Mouse (Mus musculus): ENCODE measurements around the gene Cyp46a1. TPM values are rescaled to one million over a fixed set of nuclear protein-coding genes. Genes with fewer than 3 reads are reported as not detected.

The Cyp46a1 gene
- total and polyA plus RNA-seq, 2 experiments, result 0.83 to 2.5 TPM

DNA sequence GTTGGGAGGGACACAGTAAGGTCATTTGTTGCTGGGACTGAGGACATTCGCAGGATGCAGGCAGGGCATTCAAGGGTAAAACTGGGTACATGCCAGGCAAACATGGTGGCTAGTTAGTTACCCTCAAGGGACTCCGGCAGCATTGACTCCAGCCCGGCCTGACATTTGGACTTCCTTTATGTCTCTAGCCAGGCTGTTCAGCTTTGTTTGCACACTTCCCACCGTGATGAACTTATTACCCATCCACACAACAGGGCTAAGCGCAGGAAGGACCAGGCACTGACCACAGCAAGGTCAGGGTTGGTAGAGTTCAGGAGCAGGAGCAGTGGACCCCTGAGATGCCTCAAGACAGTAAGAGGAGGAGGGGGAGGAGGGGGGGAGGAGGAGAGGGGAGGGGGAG is 34.7 kb downstream of the Cyp46a1 start:
- Histone ChIP-seq H3K79me2 (ENCODE audit: control insufficient read depth, insufficient read depth, low read length) (no peaks in the 10 kb centered on the region), H3K27ac (replicated peaks; ENCODE audit: insufficient read depth, low read depth, low read length) (no peak overlapping the region), H3K9ac (ENCODE audit: low read depth, low read length) (no peak overlapping the region), H3K36me3 (ENCODE audit: control insufficient read depth, insufficient read depth, low read length) (no peaks in the 10 kb centered on the region), H3K4me3 (ENCODE audit: insufficient read depth, low read depth, low read length) (no peak overlapping the region), H3K27me3 (ENCODE audit: control insufficient read depth, insufficient read depth, low read length) (no peaks in the 10 kb centered on the region), H3K4me1 (ENCODE audit: control insufficient read depth, insufficient read depth, low read length) (no peaks in the 10 kb centered on the region)
- TF ChIP-seq POLR2A (IDR thresholded peaks at IDR 0.05; ENCODE audit: extremely low read depth, insufficient read depth, low read length) (no peak), CTCF (IDR thresholded peaks at IDR 0.05; ENCODE audit: low read depth, low read length) (no peak)
- DNase-seq (ENCODE audit: extremely low read depth, low read depth, low spot score), result no peak
- WGBS, result 46% methylated on average over 5 of the region's 5 CpGs

DNA sequence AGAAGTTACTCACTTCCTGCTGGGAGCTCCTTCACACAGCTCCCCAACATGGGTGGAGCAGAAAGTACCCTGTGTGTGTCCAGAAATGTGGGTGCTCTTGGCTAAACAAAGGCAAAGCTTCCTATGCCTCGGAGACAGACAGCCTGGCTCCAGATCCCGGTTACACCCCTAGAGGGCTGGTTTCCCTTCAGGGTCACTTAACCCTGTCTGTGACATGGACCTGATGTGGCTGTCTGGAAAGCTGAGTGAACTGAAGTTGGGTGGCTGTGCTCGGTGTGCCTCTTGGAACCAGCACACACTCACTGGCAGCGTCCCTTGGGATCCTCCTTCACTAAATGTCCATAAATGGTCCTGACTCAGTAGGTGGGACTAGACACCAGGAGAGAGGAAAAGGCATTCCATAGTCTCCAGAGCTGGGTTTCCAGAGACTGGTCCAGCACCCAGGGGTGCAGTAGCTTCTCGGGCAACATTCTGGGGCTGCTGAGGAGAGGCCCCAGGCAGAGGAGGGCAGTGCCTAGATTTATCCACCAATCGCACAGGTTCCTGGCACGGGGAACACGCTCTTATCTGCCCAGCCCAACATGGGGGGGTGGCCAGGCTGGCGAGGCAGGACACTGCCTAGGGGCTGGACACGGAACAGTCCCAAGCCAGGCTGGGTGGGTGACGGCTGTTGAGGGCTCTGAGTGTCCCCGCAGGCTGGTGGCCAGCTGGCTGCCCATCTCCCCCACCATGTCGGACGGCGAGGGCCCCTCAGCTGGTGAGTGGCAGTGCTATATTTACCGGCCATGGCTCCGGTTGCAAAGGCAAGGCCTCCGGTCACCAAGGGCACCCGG is 36.6 kb downstream of the Cyp46a1 start, which contains the start of gene Eml1:
TSS of gene Eml1 (plus strand) at position 362 of the 833 bp plus-strand sequence.
- no peaks in the 10 kb centered on the region for H3K4me1 ChIP-seq (ENCODE audit: control insufficient read depth, insufficient read depth, low read length)
- H3K36me3 ChIP-seq (ENCODE audit: control insufficient read depth, insufficient read depth, low read length), result no peaks in the 10 kb centered on the region
- DNase-seq (ENCODE audit: extremely low read depth, low read depth, low spot score), result no peak
- H3K79me2 ChIP-seq (ENCODE audit: control insufficient read depth, insufficient read depth, low read length), result no peaks in the 10 kb centered on the region
- H3K27ac ChIP-seq (replicated peaks; ENCODE audit: insufficient read depth, low read depth, low read length), result peak within 1 kb of the TSS; percentile 47
- TF ChIP-seq CTCF (IDR thresholded peaks at IDR 0.05; ENCODE audit: low read depth, low read length), result no peak
- TF ChIP-seq POLR2A (IDR thresholded peaks at IDR 0.05; ENCODE audit: extremely low read depth, insufficient read depth, low read length), result no peak
- peak within 1 kb of the TSS; percentile 61 for H3K4me3 ChIP-seq (ENCODE audit: insufficient read depth, low read depth, low read length)
- H3K9ac ChIP-seq (ENCODE audit: low read depth, low read length), result peak within 1 kb of the TSS; percentile 33
- no peaks in the 10 kb centered on the region for H3K27me3 ChIP-seq (ENCODE audit: control insufficient read depth, insufficient read depth, low read length)
- 55% methylated on average over 19 of the region's 19 CpGs for WGBS

DNA sequence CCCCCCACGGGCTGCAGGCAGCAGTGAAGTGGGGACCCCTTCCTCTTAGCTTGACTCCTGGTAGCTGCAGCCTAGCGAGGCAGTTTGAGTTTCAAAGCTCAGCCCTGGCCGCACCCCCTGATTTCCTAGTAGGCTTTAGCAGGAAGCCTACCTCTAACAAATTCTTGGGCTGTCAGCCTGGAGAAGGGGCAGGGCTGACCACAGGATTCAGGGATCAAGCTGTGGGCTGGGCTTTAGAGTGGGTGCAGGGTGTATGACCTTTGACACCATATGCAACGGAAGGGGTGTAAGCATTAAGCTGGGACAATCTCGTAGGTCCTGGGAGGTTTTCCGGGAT is 37.2 kb downstream of the Cyp46a1 start:
- H3K4me3 ChIP-seq (ENCODE audit: insufficient read depth, low read depth, low read length), result peak overlapping the region; percentile 61
- H3K27ac ChIP-seq (replicated peaks; ENCODE audit: insufficient read depth, low read depth, low read length), result peak overlapping the region; percentile 31
- WGBS, result 55% methylated on average over 6 of the region's 6 CpGs
- no peaks in the 10 kb centered on the region for H3K36me3 ChIP-seq (ENCODE audit: control insufficient read depth, insufficient read depth, low read length)
- no peak for TF ChIP-seq POLR2A (IDR thresholded peaks at IDR 0.05; ENCODE audit: extremely low read depth, insufficient read depth, low read length)
- no peak for TF ChIP-seq CTCF (IDR thresholded peaks at IDR 0.05; ENCODE audit: low read depth, low read length)
- H3K4me1 ChIP-seq (ENCODE audit: control insufficient read depth, insufficient read depth, low read length), result no peaks in the 10 kb centered on the region
- no peak for DNase-seq (ENCODE audit: extremely low read depth, low read depth, low spot score)
- peak overlapping the region; percentile 33 for H3K9ac ChIP-seq (ENCODE audit: low read depth, low read length)
- no peaks in the 10 kb centered on the region for H3K27me3 ChIP-seq (ENCODE audit: control insufficient read depth, insufficient read depth, low read length)
- H3K79me2 ChIP-seq (ENCODE audit: control insufficient read depth, insufficient read depth, low read length), result no peaks in the 10 kb centered on the region

GRCm38 (mm10) chr12:108372241-108372640 is 38.1 kb downstream of the Cyp46a1 start:
- H3K9ac ChIP-seq (ENCODE audit: low read depth, low read length), result no peak overlapping the region
- WGBS, result 82% methylated on average over 17 of the region's 17 CpGs
- DNase-seq (ENCODE audit: extremely low read depth, low read depth, low spot score), result no peak
- no peaks in the 10 kb centered on the region for H3K79me2 ChIP-seq (ENCODE audit: control insufficient read depth, insufficient read depth, low read length)
- H3K27ac ChIP-seq (replicated peaks; ENCODE audit: insufficient read depth, low read depth, low read length), result no peak overlapping the region
- no peak overlapping the region for H3K4me3 ChIP-seq (ENCODE audit: insufficient read depth, low read depth, low read length)
- TF ChIP-seq CTCF (IDR thresholded peaks at IDR 0.05; ENCODE audit: low read depth, low read length) (no peak), POLR2A (IDR thresholded peaks at IDR 0.05; ENCODE audit: extremely low read depth, insufficient read depth, low read length) (no peak)
- H3K36me3 ChIP-seq (ENCODE audit: control insufficient read depth, insufficient read depth, low read length), result no peaks in the 10 kb centered on the region
- H3K4me1 ChIP-seq (ENCODE audit: control insufficient read depth, insufficient read depth, low read length), result no peaks in the 10 kb centered on the region
- no peaks in the 10 kb centered on the region for H3K27me3 ChIP-seq (ENCODE audit: control insufficient read depth, insufficient read depth, low read length)

GRCm38 (mm10) chr12:108373611-108374010 is 39.4 kb downstream of the Cyp46a1 start:
- 89% methylated on average over 9 of the region's 9 CpGs for WGBS
- no peak for DNase-seq (ENCODE audit: extremely low read depth, low read depth, low spot score)
- H3K36me3 ChIP-seq (ENCODE audit: control insufficient read depth, insufficient read depth, low read length), result no peaks in the 10 kb centered on the region
- no peak overlapping the region for H3K27ac ChIP-seq (replicated peaks; ENCODE audit: insufficient read depth, low read depth, low read length)
- no peaks in the 10 kb centered on the region for H3K4me1 ChIP-seq (ENCODE audit: control insufficient read depth, insufficient read depth, low read length)
- no peak overlapping the region for H3K9ac ChIP-seq (ENCODE audit: low read depth, low read length)
- no peak overlapping the region for H3K4me3 ChIP-seq (ENCODE audit: insufficient read depth, low read depth, low read length)
- no peaks in the 10 kb centered on the region for H3K27me3 ChIP-seq (ENCODE audit: control insufficient read depth, insufficient read depth, low read length)
- TF ChIP-seq CTCF (IDR thresholded peaks at IDR 0.05; ENCODE audit: low read depth, low read length) (no peak), POLR2A (IDR thresholded peaks at IDR 0.05; ENCODE audit: extremely low read depth, insufficient read depth, low read length) (no peak)
- H3K79me2 ChIP-seq (ENCODE audit: control insufficient read depth, insufficient read depth, low read length), result no peaks in the 10 kb centered on the region

GRCm38 (mm10) chr12:108374689-108375088 is 40.5 kb downstream of the Cyp46a1 start:
- H3K27ac ChIP-seq (replicated peaks; ENCODE audit: insufficient read depth, low read depth, low read length), result no peak overlapping the region
- H3K79me2 ChIP-seq (ENCODE audit: control insufficient read depth, insufficient read depth, low read length), result no peaks in the 10 kb centered on the region
- no peak overlapping the region for H3K9ac ChIP-seq (ENCODE audit: low read depth, low read length)
- no peak for TF ChIP-seq POLR2A (IDR thresholded peaks at IDR 0.05; ENCODE audit: extremely low read depth, insufficient read depth, low read length)
- no peak for TF ChIP-seq CTCF (IDR thresholded peaks at IDR 0.05; ENCODE audit: low read depth, low read length)
- WGBS, result 86% methylated on average over 8 of the region's 8 CpGs
- no peak overlapping the region for H3K4me3 ChIP-seq (ENCODE audit: insufficient read depth, low read depth, low read length)
- no peak for DNase-seq (ENCODE audit: extremely low read depth, low read depth, low spot score)
- H3K36me3 ChIP-seq (ENCODE audit: control insufficient read depth, insufficient read depth, low read length), result no peaks in the 10 kb centered on the region
- H3K4me1 ChIP-seq (ENCODE audit: control insufficient read depth, insufficient read depth, low read length), result no peaks in the 10 kb centered on the region
- no peaks in the 10 kb centered on the region for H3K27me3 ChIP-seq (ENCODE audit: control insufficient read depth, insufficient read depth, low read length)

Data from liver, adult 2 months (tissue).